Mouse (Mus musculus) urinary bladder, postnatal 14 days (tissue): ENCODE measurements around the gene Tmem222.
A peak's percentile ranks its signal among the peaks of the same experiment; 100 is the strongest.

Experiments
- DNase-seq: peaks from one replicate; pipeline ENCODE4 v3.0.0; 2021; ENCODE audit warnings: low spot score

The Tmem222 gene

DNA sequence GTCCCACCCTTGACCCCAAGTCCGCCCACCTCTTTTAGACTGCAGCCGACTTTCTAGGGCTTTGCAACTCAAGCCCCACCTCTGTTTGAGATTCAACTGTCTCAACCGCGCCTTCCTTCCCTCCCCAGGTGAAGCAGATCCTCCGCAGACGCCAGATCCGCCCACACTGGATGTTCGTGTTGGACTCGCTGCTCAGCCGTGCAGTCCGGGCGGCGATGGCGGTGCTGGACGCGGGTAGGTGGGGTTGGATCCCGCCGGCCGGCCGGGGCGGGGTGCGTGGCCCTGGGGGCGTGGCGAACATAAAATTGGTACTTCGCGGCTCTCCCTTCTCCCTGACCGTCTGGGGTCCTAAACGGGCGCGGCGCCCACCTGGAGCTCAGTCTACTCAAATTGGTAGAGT, 26.4 kb downstream of the Tmem222 start:
- DNase-seq: peak; percentile 72

DNA sequence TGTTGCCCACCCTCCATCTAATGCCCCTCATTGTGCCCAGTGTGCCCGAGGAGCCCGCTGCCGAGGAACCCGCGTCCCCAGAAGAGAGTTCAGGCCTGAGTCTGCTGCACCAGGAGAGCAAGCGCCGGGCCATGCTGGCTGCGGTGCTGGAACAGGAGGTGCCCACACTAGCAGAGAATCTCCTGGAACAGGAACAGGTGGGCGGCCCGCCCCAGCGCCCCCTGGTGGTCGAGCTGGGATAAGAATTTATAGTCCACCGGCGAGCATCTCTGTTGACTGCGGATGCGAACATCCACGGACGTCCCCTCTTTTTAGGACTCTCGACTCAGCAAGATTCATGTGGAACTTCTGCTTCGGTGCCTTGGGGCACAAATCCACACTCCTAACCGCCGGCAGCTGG, 27.0 kb downstream of the Tmem222 start:
- DNase-seq: peak; percentile 90

GRCm38 (mm10) chr4:133247806-133248449, 29.7 kb downstream of the Tmem222 start:
- no peak for DNase-seq

GRCm38 (mm10) chr4:133247072-133247471, 30.5 kb downstream of the Tmem222 start:
- DNase-seq: no peak

DNA sequence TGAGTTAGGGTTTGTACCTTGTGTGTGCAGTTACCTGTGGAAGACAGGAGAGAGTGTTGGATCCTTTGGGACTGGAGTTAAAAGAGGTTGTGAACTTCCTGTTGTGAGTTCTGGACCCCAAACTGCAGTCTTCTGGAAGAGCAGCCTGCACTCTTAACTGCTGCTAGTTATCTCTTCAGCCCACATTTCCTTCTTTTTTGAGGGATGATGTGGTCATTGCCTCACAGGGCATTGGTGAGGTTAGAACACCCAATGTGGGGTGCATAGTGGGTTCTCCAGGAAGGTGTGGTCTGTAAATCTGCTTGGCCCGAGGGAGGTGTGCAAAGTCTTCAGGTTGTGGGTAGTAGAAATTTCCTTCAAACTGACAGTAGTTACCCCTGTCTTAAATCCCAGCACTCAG, 33.3 kb downstream of the Tmem222 start:
- no peak for DNase-seq

DNA sequence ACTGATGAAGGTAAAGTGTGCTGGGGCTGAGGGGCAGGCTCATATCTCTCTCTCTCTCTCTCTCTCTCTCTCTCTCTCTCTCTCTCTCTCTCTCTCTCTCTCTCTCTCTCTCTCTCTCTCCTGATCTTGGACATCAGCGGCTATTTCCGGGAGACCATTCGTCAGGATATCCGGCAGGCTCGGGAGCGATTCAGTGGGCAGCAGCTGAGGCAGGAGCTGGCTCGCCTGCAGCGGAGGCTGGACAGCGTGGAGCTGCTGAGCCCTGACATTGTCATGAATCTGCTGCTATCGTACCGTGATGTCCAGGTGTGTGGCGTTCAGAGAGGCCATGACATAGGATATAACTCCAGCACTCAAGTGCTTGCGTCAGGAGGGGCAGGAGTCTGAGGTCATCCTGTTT, 34.1 kb downstream of the Tmem222 start:
- DNase-seq: no peak

DNA sequence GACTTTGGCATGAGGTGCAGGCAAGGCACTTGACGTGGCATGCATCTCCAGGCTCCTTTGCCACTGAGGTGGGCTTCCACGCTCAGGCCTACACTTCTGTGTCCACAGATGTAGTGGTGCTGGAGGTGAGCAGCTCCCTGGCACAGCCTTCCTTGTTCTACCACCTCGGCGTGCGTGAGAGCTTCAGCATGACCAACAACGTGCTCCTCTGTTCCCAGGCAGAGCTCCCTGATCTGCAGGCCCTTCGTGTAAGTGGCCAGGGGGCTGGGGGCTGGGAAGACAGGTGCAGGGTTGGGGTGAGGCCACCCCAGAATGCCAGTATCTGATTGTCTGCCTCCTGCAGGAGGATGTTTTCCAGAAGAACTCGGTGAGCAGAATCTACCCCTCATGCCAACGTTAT, 34.9 kb downstream of the Tmem222 start:
- DNase-seq: no peak

DNA sequence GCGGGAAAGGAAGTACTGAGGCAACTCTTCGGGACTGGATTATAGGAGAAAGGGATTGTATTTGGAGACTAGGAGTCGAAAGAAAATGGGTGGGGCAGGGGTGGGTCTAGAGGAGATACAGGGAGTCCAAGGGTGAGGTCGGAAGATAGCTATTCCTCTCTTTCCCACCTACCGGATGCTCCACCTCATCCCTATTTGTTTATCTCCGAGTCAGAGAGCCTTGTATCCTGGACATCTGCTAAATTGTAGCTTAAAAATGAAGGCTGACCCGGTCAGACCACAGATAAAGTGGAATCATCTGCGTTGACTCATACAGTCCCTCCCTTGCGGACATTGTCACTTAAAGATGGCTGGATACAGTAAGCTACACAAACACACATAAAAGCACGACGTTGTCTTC, 35.7 kb downstream of the Tmem222 start:
- no peak for DNase-seq

- DNase-seq: peak; percentile 94
Observed at GRCm38 (mm10) chr4:133240934-133241908, 36.4 kb downstream of the Tmem222 start.

DNA sequence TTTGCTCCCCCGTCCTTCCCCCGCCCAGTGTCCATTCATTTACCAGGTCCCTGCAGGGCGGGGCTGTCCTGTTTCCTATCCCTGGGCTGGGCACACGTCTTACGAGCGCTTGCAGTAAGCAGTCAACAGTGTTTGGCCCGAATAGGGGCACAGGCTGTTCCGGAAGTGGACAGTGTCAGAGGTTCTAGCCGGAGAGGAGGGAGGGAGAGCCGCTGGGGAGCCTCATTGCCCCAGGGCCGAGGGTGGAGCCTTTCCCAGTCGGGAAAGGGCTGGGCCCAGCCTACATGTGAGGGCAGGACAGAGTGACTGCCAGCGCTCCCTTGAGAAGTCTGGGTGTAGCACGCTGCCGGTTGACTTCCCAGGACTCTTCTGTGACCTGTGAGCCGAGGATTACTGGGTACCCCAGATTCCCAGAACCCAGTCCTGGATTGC, 37.1 kb downstream of the Tmem222 start, which contains the start of gene Map3k6:
Map3k6 (plus strand) TSS at position 329 of the 432 bp plus-strand sequence.
- DNase-seq: peak; percentile 90

DNA sequence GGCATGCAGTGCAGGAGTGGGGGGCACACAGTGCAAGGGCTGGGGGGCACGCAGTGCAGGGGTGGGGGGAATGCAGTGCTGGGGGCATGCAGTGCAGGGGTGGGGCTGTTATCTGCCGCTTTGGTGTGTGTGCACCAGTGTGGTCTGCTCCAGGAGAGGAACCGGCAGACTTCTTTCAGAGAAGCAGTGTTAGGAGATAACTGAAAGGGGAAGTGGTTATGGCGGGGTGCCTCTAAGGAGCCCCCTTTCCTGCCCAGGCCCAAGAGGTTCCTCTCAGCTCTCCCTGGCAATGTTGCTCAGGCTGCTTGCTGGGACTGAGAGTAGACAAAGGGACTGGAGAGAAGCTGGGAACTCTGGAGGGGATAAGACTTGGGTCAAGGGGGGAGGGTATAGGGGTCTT, 39.7 kb downstream of the Tmem222 start:
- no peak for DNase-seq

GRCm38 (mm10) chr4:133235415-133235814, 42.2 kb downstream of the Tmem222 start:
- DNase-seq: no peak

DNA sequence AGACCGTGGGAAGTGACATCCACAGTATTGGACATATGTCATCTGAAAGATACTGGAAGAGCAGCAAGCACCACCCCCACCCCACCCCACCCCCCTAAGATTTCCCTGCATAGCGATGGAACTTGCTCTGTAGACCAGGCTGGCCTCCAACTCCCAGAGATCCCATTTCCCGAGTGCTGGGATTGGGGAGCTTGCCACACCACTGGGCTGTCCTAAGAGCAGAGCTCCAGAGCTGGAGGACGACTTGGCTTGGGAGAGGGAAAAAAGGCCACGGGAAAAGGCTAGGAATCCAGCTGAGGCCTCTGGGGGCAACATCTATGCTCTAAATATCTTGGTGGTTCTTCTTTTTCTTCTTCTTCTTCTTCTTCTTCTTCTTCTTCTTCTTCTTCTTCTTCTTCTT, 42.8 kb downstream of the Tmem222 start:
- no peak for DNase-seq

DNA sequence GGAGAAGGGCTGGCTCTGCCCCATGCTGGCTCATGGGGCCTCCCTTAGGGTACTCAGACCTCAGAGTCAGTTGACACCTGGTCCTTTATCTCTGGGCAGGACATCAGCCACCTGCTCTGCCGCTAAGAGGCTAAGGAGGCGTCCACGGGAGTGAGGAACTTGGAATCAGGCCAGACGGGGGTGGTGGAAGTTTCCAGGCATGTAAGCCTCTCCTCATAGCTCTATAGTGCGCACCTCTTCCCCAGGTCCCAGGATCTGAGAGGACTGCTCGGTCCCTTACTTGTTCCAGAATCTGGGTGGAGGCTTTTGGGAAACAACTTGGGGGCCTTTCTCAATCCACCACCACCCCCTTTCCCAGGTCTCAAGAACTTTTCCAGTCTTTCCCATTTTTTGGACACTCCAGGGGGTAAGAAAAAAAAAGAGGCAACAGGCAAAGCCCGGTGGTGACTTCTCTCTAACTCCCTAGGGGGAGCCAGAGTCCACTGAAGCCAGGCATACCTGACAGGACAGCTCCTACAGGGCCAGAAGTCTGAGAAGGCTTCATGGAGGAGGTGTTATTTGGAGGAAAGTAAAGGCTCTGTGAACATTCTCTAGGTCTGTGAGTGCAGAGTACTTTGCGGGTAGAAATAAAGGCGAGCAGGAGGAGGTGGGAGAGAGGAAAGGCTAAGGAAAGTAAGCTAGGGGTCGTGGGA, 44.2 kb downstream of the Tmem222 start:
- DNase-seq: peak; percentile 64

GRCm38 (mm10) chr4:133229582-133229981, 48.0 kb downstream of the Tmem222 start:
- DNase-seq: no peak

GRCm38 (mm10) chr4:133227636-133228035, 50.0 kb downstream of the Tmem222 start:
- no peak for DNase-seq

- no peak for DNase-seq
Observed at GRCm38 (mm10) chr4:133226073-133226472, 51.5 kb downstream of the Tmem222 start.

DNA sequence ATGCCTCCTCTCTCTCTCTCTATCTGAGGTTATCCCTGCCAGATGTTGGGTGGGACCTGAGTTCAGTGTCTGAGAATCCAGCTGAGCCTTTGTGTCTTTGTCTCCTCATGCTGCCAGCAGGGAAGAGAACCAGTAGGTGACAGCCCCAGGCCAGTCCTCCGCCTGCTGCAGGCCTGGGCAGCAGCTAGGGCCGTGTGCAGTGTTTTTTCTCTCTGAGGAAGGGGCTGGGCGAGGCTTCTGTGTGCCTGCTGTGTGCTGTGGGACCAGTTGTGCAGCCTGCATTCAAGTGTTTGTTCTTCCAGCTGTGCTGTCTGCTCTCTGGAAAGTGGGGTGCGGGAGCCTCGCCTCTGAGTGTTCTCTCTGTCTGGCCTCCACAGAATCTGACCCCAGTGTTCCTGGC, 53.7 kb downstream of the Tmem222 start:
- no peak for DNase-seq

- no peak for DNase-seq
Observed at GRCm38 (mm10) chr4:133221701-133222100, 55.9 kb downstream of the Tmem222 start.

DNA sequence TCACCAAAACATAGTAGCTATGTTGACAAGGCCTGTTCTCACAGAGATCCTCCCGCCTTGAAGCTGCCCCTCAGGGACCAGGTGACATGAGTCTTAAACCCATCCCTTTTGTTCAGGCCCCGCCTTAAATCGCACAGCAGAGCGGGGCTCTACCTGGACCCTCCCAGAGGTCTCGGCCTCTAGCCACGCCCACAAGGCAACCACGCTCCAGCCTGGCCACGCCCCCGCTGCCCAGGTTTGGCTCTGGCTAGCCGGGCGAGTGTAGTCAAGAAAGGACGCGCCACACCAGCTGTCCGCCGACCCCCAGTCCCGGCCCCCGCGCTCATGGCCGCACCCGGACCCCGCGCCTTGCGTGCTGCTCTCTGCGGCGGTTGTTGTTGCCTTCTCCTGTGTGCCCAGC, 56.9 kb downstream of the Tmem222 start:
- DNase-seq: peak; percentile 58

- DNase-seq: no peak
Observed at GRCm38 (mm10) chr4:133218745-133219144, 58.8 kb downstream of the Tmem222 start.

DNA sequence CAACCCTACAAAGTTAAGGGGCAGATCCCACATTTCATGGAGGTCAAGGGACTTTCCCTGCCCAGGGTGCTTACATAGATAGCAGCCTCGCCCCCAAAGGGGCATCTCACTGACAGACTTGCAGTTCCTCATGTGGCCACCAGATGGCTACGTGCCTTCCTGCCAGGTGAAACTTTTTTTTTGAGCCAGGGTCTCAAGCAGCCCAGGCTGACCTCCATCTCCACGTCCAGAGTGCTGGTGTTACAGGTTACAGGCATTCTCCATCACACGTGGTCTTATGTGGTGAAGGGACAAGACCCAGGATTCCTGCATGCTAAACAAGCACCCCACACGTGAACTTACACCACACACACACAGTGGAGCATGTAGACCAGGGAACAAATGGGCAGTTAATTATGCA, 60.0 kb downstream of the Tmem222 start:
- peak; percentile 67 for DNase-seq
